Mouse (Mus musculus): ENCODE measurements at regions not wholly inside any gene's neighbourhood (a gene's known extent, or its start where the extent isn't known, plus 50 kb on each side); places are given as distances from the start of the nearest gene placed in this dataset.

DNA sequence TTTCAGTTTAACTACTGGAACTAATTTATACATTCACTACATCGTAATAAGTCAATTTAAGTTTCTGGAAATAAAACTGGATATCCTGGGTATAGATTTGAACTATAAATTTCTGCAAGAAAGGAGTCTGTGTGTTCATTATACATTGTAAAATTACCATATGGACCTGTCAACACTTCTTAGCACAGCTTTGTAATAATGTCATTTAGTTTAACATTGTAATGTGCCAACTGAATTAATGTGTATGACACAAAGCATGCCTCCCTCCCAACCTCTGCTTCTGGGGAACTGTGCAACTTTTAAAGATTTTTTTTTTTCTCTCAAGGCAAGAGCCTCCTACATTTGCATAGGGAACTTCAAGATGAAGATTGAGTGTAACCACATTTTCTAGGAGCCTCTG is 176.8 kb upstream of the Galnt5 start:
- no peak for TF ChIP-seq GATA1 (IDR thresholded peaks at IDR 0.05; ENCODE audit: borderline replicate concordance, low read length)
- no peak for TF ChIP-seq TAL1 (conservative IDR thresholded peaks at IDR 0.05; ENCODE audit: low read depth, low read length)
- no peak for TF ChIP-seq CTCF (IDR thresholded peaks at IDR 0.05; ENCODE audit: low read depth, low read length)

All from G1E (cell line).